Mouse (Mus musculus) c-Kit-positive CD71-positive TER-119-positive erythroid progenitor cells, embryonic 14.5 days (primary cell): ENCODE measurements around the gene Lad1.

Experiments used
- DNase-seq: peaks from one replicate; pipeline ENCODE4 v3.0.0-alpha.2; 2013; ENCODE audit warnings: low spot score

The Lad1 gene

GRCm38 (mm10) chr1:135810180-135810579, 8.2 kb upstream of the Lad1 start:
- DNase-seq, result no peak

- peak; percentile 65 for DNase-seq
These were observed 7.3 kb upstream of the Lad1 start for GRCm38 (mm10) chr1:135811016-135811646.

- DNase-seq, result no peak
These were observed 6.2 kb upstream of the Lad1 start for GRCm38 (mm10) chr1:135812205-135812604.

- no peak for DNase-seq
These were observed 5.8 kb upstream of the Lad1 start for GRCm38 (mm10) chr1:135812618-135813017.

GRCm38 (mm10) chr1:135813071-135813470, 5.3 kb upstream of the Lad1 start:
- DNase-seq, result no peak

- no peak for DNase-seq
These were observed 4.6 kb upstream of the Lad1 start for GRCm38 (mm10) chr1:135813687-135814395.

- DNase-seq, result no peak
These were observed 3.9 kb upstream of the Lad1 start for GRCm38 (mm10) chr1:135814531-135814930.

GRCm38 (mm10) chr1:135817595-135817994, 803 bp upstream of the Lad1 start:
- DNase-seq, result no peak

GRCm38 (mm10) chr1:135820071-135820470, 1.7 kb downstream of the Lad1 start:
- DNase-seq, result no peak

- DNase-seq, result no peak
These were observed 2.5 kb downstream of the Lad1 start for GRCm38 (mm10) chr1:135820736-135821364.

GRCm38 (mm10) chr1:135821780-135822179, 3.4 kb downstream of the Lad1 start:
- DNase-seq, result no peak

- DNase-seq, result peak; percentile 53
These were observed 10.5 kb downstream of the Lad1 start for GRCm38 (mm10) chr1:135828918-135829317.

- no peak for DNase-seq
These were observed 15.9 kb downstream of the Lad1 start for GRCm38 (mm10) chr1:135834206-135834859.

GRCm38 (mm10) chr1:135834983-135835382, 16.6 kb downstream of the Lad1 start:
- DNase-seq, result no peak

- no peak for DNase-seq
These were observed 17.5 kb downstream of the Lad1 start, which contains the start of gene Tnnt2 for GRCm38 (mm10) chr1:135835716-135836483. Gene Tnnt2, plus strand, starts transcription at chr1:135836354.

- no peak for DNase-seq
These were observed 20.2 kb downstream of the Lad1 start for GRCm38 (mm10) chr1:135838626-135839025.

- DNase-seq, result no peak
These were observed 20.7 kb downstream of the Lad1 start for GRCm38 (mm10) chr1:135839065-135839464.

- DNase-seq, result no peak
These were observed 22.4 kb downstream of the Lad1 start for GRCm38 (mm10) chr1:135840675-135841395.

GRCm38 (mm10) chr1:135843519-135844262, 25.3 kb downstream of the Lad1 start:
- DNase-seq, result no peak

GRCm38 (mm10) chr1:135844481-135844880, 26.1 kb downstream of the Lad1 start:
- no peak for DNase-seq
